Mouse (Mus musculus) adrenal gland, postnatal 36 days (tissue): ENCODE results near the gene Vmn2r91. TPM values are rescaled to one million over a fixed set of nuclear protein-coding genes. Genes with fewer than 3 reads are reported as not detected.
"Not testable (repeated sequence)": the region's sequence is repeated elsewhere in the genome, so short reads cannot be mapped to it uniquely, and the experiment has no call there.

ENCODE experiments used
- DNase-seq, 2 experiments: peaks; one replicate each; pipeline ENCODE4 v3.0.0; 2021; ENCODE audit warnings: mixed read lengths in 1 of 2
- long read RNA-seq, 2 experiments: library from polyadenylated mRNA; stranded (forward); transcript quantifications; one replicate each; pipeline ENCODE4 v2.0.0; 2021; ENCODE audit warnings: borderline sequencing depth in 2 of 2
- total RNA-seq, 2 experiments: library from RNA; stranded (reverse); gene quantifications; 2 replicates each; pipeline ENCODE4 v1.2.3; 2021

Gene Vmn2r91
- not detected for total RNA-seq
- long read RNA-seq, experiment 1 = 0 reads
- long read RNA-seq, experiment 2 = 0 reads

- DNase-seq = not testable (repeated sequence)
These were observed at the start of gene Vmn2r91 for GRCm38 (mm10) chr17:18084716-18085115. Gene Vmn2r91 (plus strand): TSS chr17:18085016.

GRCm38 (mm10) chr17:18049124-18049523 lies 35.7 kb upstream of the Vmn2r91 start, which contains the start of gene Vmn2r124:
Gene Vmn2r124 (plus strand): TSS chr17:18049424.
- DNase-seq = no peak

- DNase-seq = not testable (repeated sequence)
These were observed 10.8 kb downstream of the Vmn2r91 start for GRCm38 (mm10) chr17:18095626-18096025.

- not testable (repeated sequence) for DNase-seq
These were observed 17.4 kb downstream of the Vmn2r91 start for GRCm38 (mm10) chr17:18102265-18102664.

- not testable (repeated sequence) for DNase-seq
These were observed 66.8 kb downstream of the Vmn2r91 start, which contains the start of gene Vmn2r92 for GRCm38 (mm10) chr17:18151587-18151986. Gene Vmn2r92 (plus strand): TSS chr17:18151887.

GRCm38 (mm10) chr17:18161194-18161593 lies 76.4 kb downstream of the Vmn2r91 start:
- DNase-seq = not testable (repeated sequence)

Other genes starting within 250 kb of the Vmn2r91 start
- gene Has1, start 229.8 kb upstream of the Vmn2r91 start, total RNA-seq = under 1 TPM; 0.13 to 0.26 TPM
- not detected for gene Fpr1, start 201.1 kb upstream of the Vmn2r91 start, total RNA-seq
- gene Fpr2, start 197.2 kb upstream of the Vmn2r91 start, total RNA-seq = not detected
- not detected for gene Fpr3, start 197.2 kb upstream of the Vmn2r91 start, total RNA-seq
- not detected for gene Fpr-rs4, start 63.3 kb upstream of the Vmn2r91 start, total RNA-seq
- gene Vmn2r124, start 35.6 kb upstream of the Vmn2r91 start, total RNA-seq = not detected
- gene Vmn2r92, start 66.9 kb downstream of the Vmn2r91 start, total RNA-seq = not detected
- not detected for gene Vmn2r94, start 192.7 kb downstream of the Vmn2r91 start, total RNA-seq
- gene Vmn2r93, start 213.1 kb downstream of the Vmn2r91 start, total RNA-seq = not detected